Mouse (Mus musculus) forebrain, embryonic 13.5 days (tissue): ENCODE data around the gene Rapgef2. TPM values are rescaled to one million over a fixed set of nuclear protein-coding genes. Genes with fewer than 3 reads are reported as not detected.
A peak's percentile ranks its signal among the peaks of the same experiment; 100 is the strongest.

Experiments used
- ATAC-seq: fragments of 200-750 bp; cut with Nextera tagmentation; 2 replicates; pipeline ENCODE4 v1.8.0; 2017
- H3K27ac ChIP-seq: fragments of 300-500 bp; sonication (generic); 2 replicates; pipeline ENCODE4 v1.5.1; 2015; ENCODE audit warnings: inconsistent platforms, mild to moderate bottlenecking, moderate library complexity
- H3K27me3 ChIP-seq: fragments of 300-500 bp; sonication (generic); 2 replicates; pipeline ENCODE4 v1.6.1; 2015; ENCODE audit warnings: mild to moderate bottlenecking, inconsistent platforms
- H3K36me3 ChIP-seq: fragments of 300-500 bp; sonication (generic); 2 replicates; pipeline ENCODE4 v1.6.1; 2015; ENCODE audit warnings: mild to moderate bottlenecking, inconsistent platforms; ENCODE audit not compliant: poor library complexity, severe bottlenecking
- H3K4me1 ChIP-seq: fragments of 300-500 bp; sonication (generic); 2 replicates; pipeline ENCODE4 v1.6.1; 2015; ENCODE audit warnings: inconsistent platforms
- H3K4me2 ChIP-seq: fragments of 300-500 bp; sonication (generic); 2 replicates; pipeline ENCODE4 v1.6.1; 2015; ENCODE audit warnings: inconsistent platforms, mild to moderate bottlenecking, moderate library complexity
- H3K4me3 ChIP-seq: fragments of 300-500 bp; sonication (generic); 2 replicates; pipeline ENCODE4 v1.5.1; 2015; ENCODE audit warnings: mild to moderate bottlenecking, inconsistent platforms
- H3K9ac ChIP-seq: fragments of 300-500 bp; sonication (generic); 2 replicates; pipeline ENCODE4 v1.6.1; 2015; ENCODE audit warnings: mild to moderate bottlenecking, inconsistent platforms
- H3K9me3 ChIP-seq: fragments of 300-500 bp; sonication (generic); replicated peaks from 2 replicates; pipeline ENCODE4 v1.6.1; 2016; ENCODE audit warnings: inconsistent platforms
- WGBS: fragments of 180-500 bp; shearing (Covaris S2); methylation state at CpG from one replicate; pipeline ENCODE4 v1.1.7; 2015; 5-methylcytosine and 5-hydroxymethylcytosine counted together
- polyA plus RNA-seq: library from polyadenylated mRNA; unstranded; fragments of >200 nt; fragmentation: Nextera tagmentation; extraction: Ambion mirVana; gene quantifications from 2 replicates; pipeline ENCODE4 v1.2.1, GENCODE M21; 2015

The Rapgef2 gene
- polyA plus RNA-seq, 1 experiment from 2014 or later = 7.7 TPM

DNA sequence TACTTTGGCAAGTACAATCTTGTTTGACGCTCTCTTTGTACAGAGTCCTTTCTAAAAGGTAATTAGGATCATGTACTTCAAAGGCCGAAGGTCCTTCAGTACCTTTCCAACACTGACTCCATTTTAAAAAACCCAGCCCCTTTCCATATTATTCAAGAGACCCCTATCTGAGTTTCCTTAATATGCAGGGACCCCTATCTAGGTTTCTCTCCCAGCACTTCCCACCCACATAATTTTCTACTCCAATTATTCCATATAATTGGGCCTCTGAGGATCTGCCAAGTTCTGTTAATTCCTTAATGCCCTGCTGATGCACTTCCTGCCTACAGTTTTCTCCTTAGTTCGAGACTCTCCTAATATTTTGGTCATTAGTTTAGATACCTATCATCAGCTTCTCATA lies 10.3 kb upstream of the Rapgef2 start:
- no peaks in the 10 kb centered on the region for H3K27me3 ChIP-seq
- H3K4me3 ChIP-seq = no peak overlapping the region
- H3K4me1 ChIP-seq = no peaks in the 10 kb centered on the region
- no peaks in the 10 kb centered on the region for H3K36me3 ChIP-seq
- no peak overlapping the region for H3K9ac ChIP-seq
- H3K4me2 ChIP-seq = no peak overlapping the region
- no peaks in the 10 kb centered on the region for H3K9me3 ChIP-seq
- WGBS = 60% methylated on average over 3 of the region's 3 CpGs
- no peak overlapping the region for H3K27ac ChIP-seq
- no peak for ATAC-seq

GRCm38 (mm10) chr3:79296049-79296448 lies 9.7 kb upstream of the Rapgef2 start:
- H3K4me2 ChIP-seq = no peak overlapping the region
- H3K36me3 ChIP-seq = no peaks in the 10 kb centered on the region
- no peak overlapping the region for H3K4me3 ChIP-seq
- no peak overlapping the region for H3K9ac ChIP-seq
- H3K4me1 ChIP-seq = no peaks in the 10 kb centered on the region
- no peaks in the 10 kb centered on the region for H3K27me3 ChIP-seq
- no peak for ATAC-seq
- H3K27ac ChIP-seq = no peak overlapping the region
- WGBS = 76% methylated on average over 5 of the region's 5 CpGs
- no peaks in the 10 kb centered on the region for H3K9me3 ChIP-seq

DNA sequence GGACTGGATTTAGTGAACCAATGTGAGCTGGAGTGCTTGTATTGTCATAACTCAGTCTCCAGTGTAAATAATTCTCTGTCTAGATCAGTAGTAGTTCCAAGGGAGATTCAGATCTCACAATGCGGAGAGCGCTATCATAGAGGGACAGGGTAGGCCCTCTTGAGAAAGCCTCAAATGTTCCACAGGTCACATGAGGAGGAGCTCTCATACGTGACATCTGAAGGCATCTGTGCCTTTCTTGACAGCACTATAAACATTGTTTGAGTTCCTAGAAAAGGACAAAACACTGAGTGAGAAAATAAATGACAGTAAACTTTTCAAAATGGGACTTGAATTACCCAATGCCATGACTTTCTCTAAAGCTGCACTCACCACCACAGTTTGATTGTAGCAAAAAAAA lies 8.4 kb upstream of the Rapgef2 start:
- no peaks in the 10 kb centered on the region for H3K27me3 ChIP-seq
- WGBS = 87% methylated on average over 3 of the region's 3 CpGs

DNA sequence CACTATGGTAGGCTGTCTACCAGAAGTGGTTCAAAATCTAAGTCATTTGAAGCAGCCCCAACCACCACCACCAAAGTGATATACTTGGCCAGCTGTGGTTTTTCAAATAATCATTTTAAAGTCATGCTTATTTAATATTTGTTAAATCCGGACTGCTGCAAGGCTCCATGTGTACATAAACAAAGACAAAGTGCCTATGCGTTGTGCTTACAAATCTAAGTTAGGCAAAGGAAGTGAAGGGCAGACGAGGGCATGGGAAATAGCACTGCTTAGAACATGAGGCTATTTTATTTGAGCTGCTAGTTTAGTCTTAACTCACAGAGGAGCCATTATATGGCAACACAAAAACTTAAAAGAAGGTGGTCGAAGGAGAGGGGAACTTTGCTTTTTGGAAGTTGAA lies 6.7 kb upstream of the Rapgef2 start:
- Histone ChIP-seq H3K4me3 (no peak overlapping the region), H3K27ac (no peak overlapping the region), H3K36me3 (no peaks in the 10 kb centered on the region), H3K4me2 (no peak overlapping the region), H3K4me1 (no peaks in the 10 kb centered on the region), H3K9me3 (no peaks in the 10 kb centered on the region), H3K9ac (no peak overlapping the region), H3K27me3 (peaks cover 12% of the 10 kb centered on the region)
- 71% methylated on average over 4 of the region's 4 CpGs for WGBS
- ATAC-seq = no peak

More for the DNA sequence above, 8.4 kb upstream of the Rapgef2 start:
- no peak for ATAC-seq
- H3K9ac ChIP-seq = no peak overlapping the region
- no peak overlapping the region for H3K4me2 ChIP-seq
- H3K27ac ChIP-seq = no peak overlapping the region
- no peaks in the 10 kb centered on the region for H3K4me1 ChIP-seq
- H3K36me3 ChIP-seq = no peaks in the 10 kb centered on the region
- no peaks in the 10 kb centered on the region for H3K9me3 ChIP-seq
- no peak overlapping the region for H3K4me3 ChIP-seq

DNA sequence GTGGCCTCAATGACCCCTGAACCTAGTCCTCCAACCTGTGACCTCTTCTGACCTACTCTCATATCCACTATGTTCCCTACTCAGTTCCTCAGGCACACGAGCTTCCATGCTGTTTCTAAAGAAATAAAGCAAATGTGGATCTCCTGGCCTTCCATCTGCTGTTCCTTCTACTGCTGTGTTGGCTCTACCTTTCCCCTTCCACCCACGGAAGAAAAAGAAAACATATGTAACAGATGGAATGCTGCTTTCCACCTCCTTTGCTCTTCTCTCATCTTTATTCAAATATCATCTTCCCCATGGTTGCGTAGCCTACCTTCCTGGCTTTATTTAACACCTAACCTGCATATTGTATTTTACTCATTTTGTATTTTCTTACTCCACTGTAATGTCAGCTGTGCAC lies 2.7 kb upstream of the Rapgef2 start:
- Histone ChIP-seq H3K27ac (no peak overlapping the region), H3K4me2 (no peak overlapping the region), H3K36me3 (no peaks in the 10 kb centered on the region), H3K4me1 (peaks cover 19% of the 10 kb centered on the region), H3K9me3 (no peaks in the 10 kb centered on the region), H3K4me3 (no peak overlapping the region), H3K9ac (no peak overlapping the region), H3K27me3 (peaks cover 12% of the 10 kb centered on the region)
- ATAC-seq = no peak
- WGBS = 80% methylated on average over 3 of the region's 3 CpGs

DNA sequence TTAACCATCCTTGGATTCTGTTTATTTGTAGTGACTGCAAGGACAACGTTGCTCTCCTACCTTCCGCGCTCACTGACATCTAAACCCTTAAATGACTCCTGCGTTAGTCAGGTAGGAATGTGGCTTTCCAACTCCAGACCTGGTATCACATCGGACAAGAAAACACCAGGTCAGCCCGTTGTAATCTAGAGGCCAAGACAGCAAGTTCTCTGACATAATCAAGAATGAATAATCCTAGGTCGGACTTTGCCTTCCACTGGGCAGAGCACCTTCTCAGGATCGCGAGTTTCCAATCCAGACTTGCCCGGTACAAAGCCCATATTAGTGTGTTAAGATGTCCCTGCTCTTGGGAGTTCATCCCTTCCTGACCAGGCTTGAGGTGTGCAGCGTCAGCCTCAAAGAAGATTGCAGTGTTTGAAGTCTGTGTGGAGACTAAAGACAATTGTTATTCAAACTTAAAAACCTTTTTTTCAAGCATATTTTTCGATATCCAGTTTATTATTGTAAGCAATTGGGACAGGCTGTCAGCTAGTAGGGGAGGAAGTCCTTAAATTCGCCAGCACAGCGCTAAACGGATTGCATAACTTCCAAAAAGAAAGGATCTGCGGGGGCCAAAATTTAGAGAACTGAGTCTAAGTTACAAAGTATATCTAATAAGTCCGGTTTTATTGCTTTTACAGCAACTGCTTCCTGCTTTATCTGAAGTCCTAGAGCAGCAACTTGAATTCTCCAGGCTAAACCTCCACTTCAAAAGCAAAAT lies 1.6 kb upstream of the Rapgef2 start:
- 16% methylated on average over 17 of the region's 17 CpGs for WGBS
- Histone ChIP-seq H3K4me3 (peak overlapping the region; percentile 95), H3K27ac (0 out of 2 replicates have a peak overlapping the region, but pooled peaks have one; percentile 97), H3K9me3 (no peaks in the 10 kb centered on the region), H3K36me3 (no peaks in the 10 kb centered on the region), H3K4me1 (peaks cover 31% of the 10 kb centered on the region), H3K9ac (peak overlapping the region; percentile 95), H3K27me3 (peaks cover 12% of the 10 kb centered on the region), H3K4me2 (peak overlapping the region; percentile 81)
- no peak for ATAC-seq

GRCm38 (mm10) chr3:79287108-79287576 lies 825 bp upstream of the Rapgef2 start:
- Histone ChIP-seq H3K27me3 (peaks cover 12% of the 10 kb centered on the region), H3K4me2 (peak overlapping the region; percentile 81), H3K9ac (peak overlapping the region; percentile 95), H3K4me3 (peak overlapping the region; percentile 95), H3K36me3 (no peaks in the 10 kb centered on the region), H3K4me1 (peaks cover 38% of the 10 kb centered on the region), H3K27ac (peak overlapping the region; percentile 97), H3K9me3 (no peaks in the 10 kb centered on the region)
- whole genome bisulfite sequencing = under 1% methylated on average over 48 of the region's 60 CpGs
- ATAC-seq = peak; percentile 99

DNA sequence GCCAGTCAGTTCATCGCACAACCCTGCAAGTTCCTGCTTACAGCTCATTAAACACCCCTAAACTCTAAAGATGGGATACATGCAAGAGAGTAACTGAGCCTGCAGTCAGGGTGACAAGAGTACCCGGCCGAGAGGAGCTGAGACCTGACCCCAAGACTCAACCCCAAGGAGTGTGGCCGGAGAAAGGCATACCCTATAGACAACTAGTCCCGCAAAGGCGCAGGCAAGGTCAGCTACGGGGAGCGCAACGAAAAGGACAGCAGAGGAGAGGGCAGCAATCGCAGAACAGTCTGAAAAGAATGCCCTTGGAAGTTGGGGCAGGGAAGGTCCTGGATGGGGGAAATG lies 314 bp downstream of the Rapgef2 start:
- H3K27me3 ChIP-seq = peaks cover 12% of the 10 kb centered on the region
- no peaks in the 10 kb centered on the region for H3K9me3 ChIP-seq
- under 1% methylated on average over 10 of the region's 10 CpGs for WGBS
- peak overlapping the region; percentile 95 for H3K9ac ChIP-seq
- H3K36me3 ChIP-seq = no peaks in the 10 kb centered on the region
- peak overlapping the region; percentile 95 for H3K4me3 ChIP-seq
- H3K4me1 ChIP-seq = peaks cover 39% of the 10 kb centered on the region
- peak overlapping the region; percentile 97 for H3K27ac ChIP-seq
- peak overlapping the region; percentile 81 for H3K4me2 ChIP-seq
- no peak for ATAC-seq

- H3K9ac ChIP-seq = peak overlapping the region; percentile 95
- ATAC-seq = no peak
- peak overlapping the region; percentile 81 for H3K4me2 ChIP-seq
- 57% methylated on average over 13 of the region's 13 CpGs for WGBS
- H3K27me3 ChIP-seq = peaks cover 12% of the 10 kb centered on the region
- no peaks in the 10 kb centered on the region for H3K9me3 ChIP-seq
- H3K36me3 ChIP-seq = no peaks in the 10 kb centered on the region
- peaks cover 39% of the 10 kb centered on the region for H3K4me1 ChIP-seq
- peak overlapping the region; percentile 95 for H3K4me3 ChIP-seq
- H3K27ac ChIP-seq = no peak overlapping the region
These were observed 1.1 kb downstream of the Rapgef2 start for GRCm38 (mm10) chr3:79285097-79285675.

DNA sequence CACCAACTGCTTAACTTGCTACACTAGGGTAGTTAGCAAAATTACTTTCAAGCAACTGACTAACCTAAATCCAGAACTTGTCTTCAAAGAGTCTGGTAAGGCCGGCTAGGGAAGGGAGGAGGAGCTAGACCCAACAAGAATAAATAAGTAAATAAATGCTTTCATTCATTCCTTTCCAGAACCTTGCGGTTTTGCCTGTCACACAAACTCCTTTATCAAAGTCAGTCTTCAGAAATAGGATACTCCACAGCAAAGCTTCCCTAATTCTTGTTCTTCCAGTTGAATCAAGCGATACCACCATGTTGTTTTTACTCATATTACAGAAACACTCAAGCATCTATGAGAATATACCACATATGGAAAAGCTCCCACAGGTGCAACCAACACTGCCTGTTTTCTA lies 2.3 kb downstream of the Rapgef2 start:
- no peak overlapping the region for H3K27ac ChIP-seq
- H3K36me3 ChIP-seq = no peaks in the 10 kb centered on the region
- H3K4me2 ChIP-seq = peak overlapping the region; percentile 81
- no peak for ATAC-seq
- H3K4me3 ChIP-seq = no peak overlapping the region
- H3K9ac ChIP-seq = no peak overlapping the region
- WGBS = 83% methylated on average over 3 of the region's 3 CpGs
- H3K9me3 ChIP-seq = no peaks in the 10 kb centered on the region
- H3K27me3 ChIP-seq = peaks cover 9% of the 10 kb centered on the region
- H3K4me1 ChIP-seq = peaks cover 39% of the 10 kb centered on the region

- WGBS = 45% methylated on average over 2 of the region's 2 CpGs
- Histone ChIP-seq H3K27me3 (no peaks in the 10 kb centered on the region), H3K9me3 (no peaks in the 10 kb centered on the region), H3K4me1 (peaks cover 39% of the 10 kb centered on the region), H3K9ac (no peak overlapping the region), H3K4me3 (no peak overlapping the region), H3K36me3 (no peaks in the 10 kb centered on the region), H3K4me2 (no peak overlapping the region), H3K27ac (no peak overlapping the region)
- ATAC-seq = no peak
These were observed 3.3 kb downstream of the Rapgef2 start for GRCm38 (mm10) chr3:79283031-79283430.

DNA sequence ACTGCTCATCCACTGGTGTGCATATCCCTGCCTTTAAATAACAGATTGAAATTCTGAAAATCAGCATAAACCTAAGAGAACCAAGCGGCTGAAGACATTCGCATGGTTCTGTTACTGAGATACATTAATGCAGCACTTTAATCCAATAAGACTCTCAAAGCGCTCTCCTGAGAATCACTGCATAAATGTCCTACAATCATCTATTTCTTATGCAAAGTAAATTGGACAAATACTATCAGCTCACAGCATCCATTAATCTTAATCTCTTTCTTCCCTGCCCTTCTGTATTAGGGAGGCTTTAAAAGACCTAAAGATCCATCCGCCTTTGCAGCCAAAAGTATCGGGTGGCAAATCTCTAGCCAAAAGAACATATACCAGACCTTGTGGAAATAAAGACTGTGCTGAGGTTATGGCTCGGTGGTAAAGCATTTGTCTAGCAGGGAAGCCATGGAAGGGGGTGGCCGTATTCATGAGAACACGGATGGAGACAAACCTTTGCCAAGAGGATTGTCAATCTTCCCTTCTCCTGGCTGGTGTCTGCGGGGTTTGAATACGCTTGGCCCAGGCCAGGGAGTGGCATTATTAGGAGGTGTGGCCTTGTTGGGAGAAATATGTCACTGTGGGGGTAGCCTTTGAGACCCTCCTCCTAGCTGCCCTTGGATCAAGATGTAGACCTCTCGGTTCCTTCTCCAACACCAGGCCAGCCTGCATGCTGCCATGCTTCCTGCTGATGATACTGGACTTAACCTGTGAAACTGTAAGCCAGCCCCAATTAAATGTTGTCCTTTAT lies 10.3 kb downstream of the Rapgef2 start:
- Histone ChIP-seq H3K27ac (no peak overlapping the region; the same call in 1 of the 2 replicates), H3K9ac (no peak overlapping the region), H3K27me3 (no peaks in the 10 kb centered on the region), H3K9me3 (no peaks in the 10 kb centered on the region), H3K4me3 (no peak overlapping the region), H3K4me1 (peaks cover 35% of the 10 kb centered on the region), H3K36me3 (no peaks in the 10 kb centered on the region), H3K4me2 (no peak overlapping the region)
- 64% methylated on average over 11 of the region's 11 CpGs for WGBS
- 0 out of 2 replicates have a peak, but pooled peaks have one; percentile 11 for ATAC-seq
